Mouse (Mus musculus) stomach, postnatal 0 days (tissue): ENCODE results near the gene Ptprg.

ENCODE experiments used
- CTCF ChIP-seq: IDR thresholded peaks from 2 replicates; pipeline ENCODE4 v1.5.1; 2016; ENCODE audit warnings: antibody characterized with exemption, low read depth, mild to moderate bottlenecking, moderate library complexity
- EP300 ChIP-seq: optimal IDR thresholded peaks from 2 replicates; pipeline ENCODE3; 2016; ENCODE audit warnings: antibody characterized with exemption

- TF ChIP-seq CTCF = no peak
- TF ChIP-seq EP300 = no peak
Measured at GRCm38 (mm10) chr14:11863286-11863685, 310.0 kb downstream of the Ptprg start.
